Mouse (Mus musculus): ENCODE measurements around the gene Tcp11l2. TPM values are rescaled to one million over a fixed set of nuclear protein-coding genes. Genes with fewer than 3 reads are reported as not detected.

Gene Tcp11l2
- polyA plus RNA-seq (2017; shearing (Covaris generic)) = 481 TPM

GRCm38 (mm10) chr10:84576395-84577070 is at the start of gene Tcp11l2:
Tcp11l2 (plus strand) TSS chr10:84576626.

GRCm38 (mm10) chr10:84533912-84534671 is 42.3 kb upstream of the Tcp11l2 start, which contains the start of gene Ckap4:
Ckap4 (minus strand) TSS chr10:84534062.

GRCm38 (mm10) chr10:84621826-84622790 is 45.7 kb downstream of the Tcp11l2 start, which contains the start of gene Polr3b:
Polr3b (plus strand) TSS chr10:84622292.

Other genes starting within 250 kb of the Tcp11l2 start
- gene Nuak1, start 136.0 kb upstream of the Tcp11l2 start, polyA plus RNA-seq (2017; shearing (Covaris generic)) = not detected
- 0.60 TPM for gene Ckap4, start 42.6 kb upstream of the Tcp11l2 start, polyA plus RNA-seq (2017; shearing (Covaris generic))
- gene Polr3b, start 45.7 kb downstream of the Tcp11l2 start, polyA plus RNA-seq (2017; shearing (Covaris generic)) = 32.7 TPM
- not detected for gene Rfx4, start 179.4 kb downstream of the Tcp11l2 start, polyA plus RNA-seq (2017; shearing (Covaris generic))

Data from effector memory CD4-positive, alpha-beta T cell, adult 5 months (primary cell).